Mouse (Mus musculus) liver, embryonic 14.5 days (tissue): Measurements from ENCODE around the gene Bfsp1. TPM values are rescaled to one million over a fixed set of nuclear protein-coding genes. Genes with fewer than 3 reads are reported as not detected.

Source experiments
- ATAC-seq: fragments of 200-750 bp; cut with Nextera tagmentation; 2 replicates; pipeline ENCODE4 v1.8.0; 2017; ENCODE audit warnings: moderate number of reproducible peaks, mild to moderate bottlenecking, moderate library complexity; ENCODE audit not compliant: insufficient read depth
- DNase-seq, 3 experiments: peaks; one replicate each; pipeline ENCODE4 v3.0.0-alpha.2; 2012 to 2013; ENCODE audit warnings: low read depth in 3 of 3, low spot score in 3 of 3
- H3K27ac ChIP-seq: fragments of 300-500 bp; sonication (generic); 2 replicates; pipeline ENCODE4 v1.5.1; 2014; ENCODE audit warnings: moderate library complexity, mild to moderate bottlenecking, control low read depth, inconsistent platforms
- H3K27me3 ChIP-seq: fragments of 300-500 bp; sonication (generic); 2 replicates; pipeline ENCODE4 v1.6.1; 2014; ENCODE audit warnings: mild to moderate bottlenecking, low read length, moderate library complexity; ENCODE audit not compliant: control insufficient read depth, insufficient read depth
- H3K36me3 ChIP-seq: fragments of 300-500 bp; sonication (generic); replicated peaks from 2 replicates; pipeline ENCODE4 v1.6.1; 2014; ENCODE audit warnings: low read depth; ENCODE audit not compliant: control insufficient read depth, insufficient read depth
- H3K4me1 ChIP-seq, 2 experiments: fragments of 200-500 bp in 1 of 2; fragments of 300-500 bp in 1 of 2; sonication (generic) in 1 of 2; replicated peaks; 2 replicates each; pipeline ENCODE4 v1.6.1; 2012 to 2014; ENCODE audit warnings: antibody characterized with exemption in 1 of 2, inconsistent platforms in 1 of 2, low read length in 1 of 2; ENCODE audit not compliant: control insufficient read depth in 2 of 2, insufficient read depth in 2 of 2
- H3K4me2 ChIP-seq: fragments of 300-500 bp; sonication (generic); 2 replicates; pipeline ENCODE4 v1.6.1; 2014; ENCODE audit warnings: low read depth, mild to moderate bottlenecking, control low read depth, moderate library complexity
- H3K4me3 ChIP-seq, 2 experiments: fragments of 200-500 bp in 1 of 2; fragments of 300-500 bp in 1 of 2; sonication (generic) in 1 of 2; 2 replicates each; pipeline ENCODE4 v1.5.1; 2012 to 2014; ENCODE audit warnings: low read depth in 2 of 2, low read length in 2 of 2, mild to moderate bottlenecking in 2 of 2, control low read depth in 1 of 2, inconsistent platforms in 1 of 2, moderate library complexity in 1 of 2; ENCODE audit not compliant: insufficient read depth in 1 of 2
- H3K9ac ChIP-seq: fragments of 300-500 bp; sonication (generic); replicated peaks from 2 replicates; pipeline ENCODE4 v1.6.1; 2014; ENCODE audit warnings: mild to moderate bottlenecking, control low read depth, moderate library complexity
- H3K9me3 ChIP-seq: fragments of 300-500 bp; sonication (generic); 2 replicates; pipeline ENCODE4 v1.6.1; 2016; ENCODE audit warnings: low read length, mixed read lengths; ENCODE audit not compliant: control insufficient read depth
- CTCF ChIP-seq: IDR thresholded peaks from 2 replicates; pipeline ENCODE4 v1.5.1; 2016; ENCODE audit warnings: antibody characterized with exemption, low read depth, control low read depth
- EP300 ChIP-seq: IDR thresholded peaks from 2 replicates; pipeline ENCODE4 v1.6.1; 2016; ENCODE audit warnings: antibody characterized with exemption, low read depth
- WGBS: fragments of 180-500 bp; shearing (Covaris S2); extraction: QIAGEN DNeasy Blood & Tissue Kit; methylation state at CpG from one replicate; pipeline ENCODE4 v1.1.7; 2014; ENCODE audit not compliant: insufficient replicate concordance; 5-methylcytosine and 5-hydroxymethylcytosine counted together
- polyA plus RNA-seq, 2 experiments: library from polyadenylated mRNA; depleted of rRNA in 1 of 2; stranded (reverse) in 1 of 2; unstranded in 1 of 2; fragments of >200 nt; fragmentation: Nextera tagmentation in 1 of 2; extraction: Ambion mirVana in 1 of 2; gene quantifications; 2 replicates each; pipeline versions ENCODE4 v1.2.1 to v1.2.3; 2012 to 2014

The Bfsp1 gene
- polyA plus RNA-seq, 2 experiments: 0.13 to 0.22 TPM

GRCm38 (mm10) chr2:143889131-143889859, 26.3 kb upstream of the Bfsp1 start:
- Histone ChIP-seq H3K4me3 (no peak overlapping the region), H3K9me3 (no peaks in the 10 kb centered on the region), H3K27ac (no peak overlapping the region), H3K4me2 (peak overlapping the region; percentile 41), H3K27me3 (no peaks in the 10 kb centered on the region), H3K9ac (no peak overlapping the region), H3K4me1 (peaks cover 0 to 5% of the 10 kb centered on the region in 2 experiments; a peak in 2 of 4 replicates), H3K36me3 (no peaks in the 10 kb centered on the region)
- DNase-seq: no peak
- 42% methylated on average over 15 of the region's 15 CpGs for WGBS
- ATAC-seq: peak; percentile 43; the same call in 1 of the 2 replicates
- TF ChIP-seq CTCF: no peak
- no peak for TF ChIP-seq EP300

GRCm38 (mm10) chr2:143882606-143883288, 19.8 kb upstream of the Bfsp1 start:
- Histone ChIP-seq H3K27ac (no peak overlapping the region), H3K36me3 (no peaks in the 10 kb centered on the region), H3K27me3 (no peaks in the 10 kb centered on the region), H3K9me3 (no peaks in the 10 kb centered on the region), H3K4me2 (no peak overlapping the region), H3K4me3 (no peak overlapping the region), H3K9ac (no peak overlapping the region), H3K4me1 (peaks cover 4 to 10% of the 10 kb centered on the region in 2 experiments; a peak in 3 of 4 replicates)
- ATAC-seq (peak; percentile 67), DNase-seq (no peak)
- WGBS: 28% methylated on average over 10 of the region's 10 CpGs
- no peak for TF ChIP-seq CTCF
- no peak for TF ChIP-seq EP300

GRCm38 (mm10) chr2:143882002-143882401, 19.0 kb upstream of the Bfsp1 start:
- no peaks in the 10 kb centered on the region for H3K9me3 ChIP-seq
- H3K27ac ChIP-seq: no peak overlapping the region
- no peak for ATAC-seq
- H3K9ac ChIP-seq: no peak overlapping the region
- WGBS: 87% methylated on average over 4 of the region's 4 CpGs
- TF ChIP-seq EP300: no peak
- TF ChIP-seq CTCF: no peak
- H3K36me3 ChIP-seq: no peaks in the 10 kb centered on the region
- H3K4me3 ChIP-seq: no peak overlapping the region
- peaks cover 4 to 10% of the 10 kb centered on the region in 2 experiments; a peak in 3 of 4 replicates for H3K4me1 ChIP-seq
- no peaks in the 10 kb centered on the region for H3K27me3 ChIP-seq
- no peak for DNase-seq
- H3K4me2 ChIP-seq: no peak overlapping the region

GRCm38 (mm10) chr2:143879311-143879710, 16.3 kb upstream of the Bfsp1 start:
- Histone ChIP-seq H3K9ac (no peak overlapping the region), H3K27me3 (no peaks in the 10 kb centered on the region), H3K27ac (no peak overlapping the region), H3K4me2 (no peak overlapping the region), H3K4me3 (no peak overlapping the region), H3K36me3 (no peaks in the 10 kb centered on the region), H3K9me3 (no peaks in the 10 kb centered on the region), H3K4me1 (peaks cover 4 to 10% of the 10 kb centered on the region in 2 experiments; a peak in 3 of 4 replicates)
- no peak for DNase-seq
- no peak for ATAC-seq
- no peak for TF ChIP-seq EP300
- TF ChIP-seq CTCF: no peak
- 79% methylated on average over 6 of the region's 6 CpGs for WGBS

GRCm38 (mm10) chr2:143876929-143877632, 14.1 kb upstream of the Bfsp1 start:
- Histone ChIP-seq H3K9ac (no peak overlapping the region), H3K4me3 (no peak overlapping the region), H3K27ac (no peak overlapping the region), H3K27me3 (no peaks in the 10 kb centered on the region), H3K36me3 (no peaks in the 10 kb centered on the region), H3K9me3 (no peaks in the 10 kb centered on the region), H3K4me1 (peaks cover 1% of the 10 kb centered on the region in 2 experiments; a peak in 3 of 4 replicates), H3K4me2 (no peak overlapping the region)
- ATAC-seq (no peak), DNase-seq (no peak)
- 60% methylated on average over 4 of the region's 4 CpGs for WGBS
- TF ChIP-seq EP300 (no peak), CTCF (peak; percentile 31)
